Mouse (Mus musculus) midbrain, embryonic 11.5 days (tissue): ENCODE results near the gene Bet1l. TPM values are rescaled to one million over a fixed set of nuclear protein-coding genes. Genes with fewer than 3 reads are reported as not detected.
"Not testable (repeated sequence)": the region's sequence is repeated elsewhere in the genome, so short reads cannot be mapped to it uniquely, and the experiment has no call there.

Experiments used
- ATAC-seq: fragments of 200-750 bp; cut with Nextera tagmentation; 2 replicates; pipeline ENCODE4 v1.8.0; 2017; ENCODE audit warnings: moderate TSS enrichment, moderate library complexity; ENCODE audit not compliant: low FRiP score
- DNase-seq: peaks from one replicate; pipeline ENCODE4 v3.0.0; 2015; ENCODE audit warnings: low spot score; ENCODE audit errors: missing footprints
- H3K27ac ChIP-seq: fragments of 300-500 bp; sonication (generic); 2 replicates; pipeline ENCODE4 v1.5.1; 2014; ENCODE audit warnings: low read depth, low read length
- H3K27me3 ChIP-seq: fragments of 300-500 bp; sonication (generic); 2 replicates; pipeline ENCODE4 v1.6.1; 2014; ENCODE audit warnings: mild to moderate bottlenecking, low read length, moderate library complexity, mixed read lengths; ENCODE audit not compliant: control insufficient read depth, insufficient read depth
- H3K36me3 ChIP-seq: fragments of 300-500 bp; sonication (generic); 2 replicates; pipeline ENCODE4 v1.6.1; 2014; ENCODE audit warnings: mild to moderate bottlenecking, low read length, moderate library complexity, mixed read lengths; ENCODE audit not compliant: control insufficient read depth, insufficient read depth
- H3K4me1 ChIP-seq: fragments of 300-500 bp; sonication (generic); 2 replicates; pipeline ENCODE4 v1.6.1; 2014; ENCODE audit warnings: low read length; ENCODE audit not compliant: control insufficient read depth, insufficient read depth
- H3K4me2 ChIP-seq: fragments of 300-500 bp; sonication (generic); 2 replicates; pipeline ENCODE4 v1.6.1; 2014; ENCODE audit warnings: mild to moderate bottlenecking, moderate library complexity
- H3K4me3 ChIP-seq: fragments of 300-500 bp; sonication (generic); 2 replicates; pipeline ENCODE4 v1.5.1; 2014; ENCODE audit warnings: low read depth, low read length
- H3K9ac ChIP-seq: fragments of 300-500 bp; sonication (generic); 2 replicates; pipeline ENCODE4 v1.6.1; 2014; ENCODE audit warnings: low read length
- H3K9me3 ChIP-seq: fragments of 300-500 bp; sonication (generic); 2 replicates; pipeline ENCODE4 v1.6.1; 2016; ENCODE audit warnings: low read length; ENCODE audit not compliant: control insufficient read depth
- WGBS: fragments of 180-500 bp; shearing (Covaris S2); extraction: QIAGEN DNeasy Blood & Tissue Kit; methylation state at CpG from one replicate; pipeline ENCODE4 v1.1.7; 2014; 5-methylcytosine and 5-hydroxymethylcytosine counted together
- polyA plus RNA-seq: library from polyadenylated mRNA; unstranded; fragments of >200 nt; fragmentation: Nextera tagmentation; extraction: Ambion mirVana; gene quantifications from 2 replicates; pipeline ENCODE4 v1.2.1, GENCODE M21; 2014

Bet1l gene
- polyA plus RNA-seq, 1 experiment from 2014 or later: 25.3 TPM

GRCm38 (mm10) chr7:140894611-140895010 lies 37.2 kb upstream of the Bet1l start:
- H3K9me3 ChIP-seq: no peaks in the 10 kb centered on the region
- H3K27me3 ChIP-seq: no peaks in the 10 kb centered on the region
- ATAC-seq: no peak
- no peak overlapping the region for H3K27ac ChIP-seq
- H3K36me3 ChIP-seq: peaks cover 26% of the 10 kb centered on the region
- no peak overlapping the region for H3K4me3 ChIP-seq
- no peak overlapping the region for H3K9ac ChIP-seq
- 95% methylated on average over 3 of the region's 3 CpGs for WGBS
- no peaks in the 10 kb centered on the region for H3K4me1 ChIP-seq
- H3K4me2 ChIP-seq: no peak overlapping the region
- no peak for DNase-seq

GRCm38 (mm10) chr7:140894031-140894430 lies 36.7 kb upstream of the Bet1l start:
- WGBS: 93% methylated on average over 7 of the region's 7 CpGs
- Histone ChIP-seq H3K4me2 (no peak overlapping the region), H3K36me3 (peaks cover 27% of the 10 kb centered on the region), H3K4me3 (no peak overlapping the region), H3K4me1 (no peaks in the 10 kb centered on the region), H3K27me3 (no peaks in the 10 kb centered on the region), H3K9ac (no peak overlapping the region), H3K27ac (no peak overlapping the region), H3K9me3 (no peaks in the 10 kb centered on the region)
- ATAC-seq: no peak
- DNase-seq: no peak

GRCm38 (mm10) chr7:140890636-140891035 lies 33.3 kb upstream of the Bet1l start:
- H3K27ac ChIP-seq, ATAC-seq, H3K4me3 ChIP-seq, H3K27me3 ChIP-seq, H3K9ac ChIP-seq, H3K4me2 ChIP-seq, H3K4me1 ChIP-seq, DNase-seq, H3K9me3 ChIP-seq: not testable (repeated sequence)
- H3K36me3 ChIP-seq: peaks cover 29% of the 10 kb centered on the region
- 95% methylated on average over 16 of the region's 16 CpGs for WGBS

GRCm38 (mm10) chr7:140882469-140882803 lies 25.1 kb upstream of the Bet1l start:
- Histone ChIP-seq H3K4me1 (peaks cover 8% of the 10 kb centered on the region), H3K9me3 (no peaks in the 10 kb centered on the region), H3K4me2 (peak overlapping the region; percentile 85), H3K27me3 (no peaks in the 10 kb centered on the region), H3K4me3 (peak overlapping the region; percentile 52), H3K36me3 (no peaks in the 10 kb centered on the region), H3K27ac (no peak overlapping the region), H3K9ac (peak overlapping the region; percentile 49)
- WGBS: 1% methylated on average over 12 of the region's 12 CpGs
- no peak for DNase-seq
- ATAC-seq: peak; percentile 70

- Histone ChIP-seq H3K36me3 (no peaks in the 10 kb centered on the region), H3K9ac (peak within 1 kb of the TSS; percentile 49), H3K27me3 (no peaks in the 10 kb centered on the region), H3K4me3 (peak within 1 kb of the TSS; percentile 52), H3K27ac (peak within 1 kb of the TSS; percentile 75), H3K4me1 (peaks cover 8% of the 10 kb centered on the region), H3K9me3 (no peaks in the 10 kb centered on the region), H3K4me2 (peak within 1 kb of the TSS; percentile 85)
- ATAC-seq (peak; percentile 95), DNase-seq (peak; percentile 99)
- WGBS: under 1% methylated on average over 59 of the region's 59 CpGs
Measured at GRCm38 (mm10) chr7:140881696-140882468, 24.5 kb upstream of the Bet1l start, which contains the start of the genes Psmd13 and Sirt3. Gene Psmd13, plus strand, starts transcription at chr7:140881968. Gene Sirt3, minus strand, starts transcription at chr7:140882309.

GRCm38 (mm10) chr7:140880865-140881515 lies 23.6 kb upstream of the Bet1l start:
- H3K4me3 ChIP-seq: peak overlapping the region; percentile 52
- H3K27me3 ChIP-seq: no peaks in the 10 kb centered on the region
- no peak overlapping the region for H3K27ac ChIP-seq
- H3K36me3 ChIP-seq: 0 out of 2 replicates have a peak, but pooled peaks cover 2% of the 10 kb centered on the region
- H3K9me3 ChIP-seq: no peaks in the 10 kb centered on the region
- no peak for ATAC-seq
- peak overlapping the region; percentile 85 for H3K4me2 ChIP-seq
- no peak for DNase-seq
- H3K9ac ChIP-seq: peak overlapping the region; percentile 49
- WGBS: 35% methylated on average over 8 of the region's 8 CpGs
- peaks cover 8% of the 10 kb centered on the region for H3K4me1 ChIP-seq

- Histone ChIP-seq H3K4me2 (no peak overlapping the region), H3K36me3 (peaks cover 4% of the 10 kb centered on the region; the same call in 1 of the 2 replicates), H3K27ac (no peak overlapping the region), H3K4me3 (no peak overlapping the region), H3K9me3 (no peaks in the 10 kb centered on the region), H3K4me1 (peaks cover 8% of the 10 kb centered on the region), H3K9ac (no peak overlapping the region), H3K27me3 (no peaks in the 10 kb centered on the region)
- 91% methylated on average over 3 of the region's 3 CpGs for WGBS
- ATAC-seq (no peak), DNase-seq (no peak)
Measured at GRCm38 (mm10) chr7:140880419-140880818, 23.0 kb upstream of the Bet1l start.

- Histone ChIP-seq H3K36me3 (peaks cover 4% of the 10 kb centered on the region; the same call in 1 of the 2 replicates), H3K9ac (no peak overlapping the region), H3K4me2 (no peak overlapping the region), H3K27ac (no peak overlapping the region), H3K27me3 (no peaks in the 10 kb centered on the region), H3K4me1 (peaks cover 8% of the 10 kb centered on the region), H3K9me3 (no peaks in the 10 kb centered on the region), H3K4me3 (no peak overlapping the region)
- 92% methylated on average over 7 of the region's 7 CpGs for WGBS
- no peak for DNase-seq
- ATAC-seq: no peak
Measured at GRCm38 (mm10) chr7:140879355-140879754, 22.0 kb upstream of the Bet1l start.

- no peaks in the 10 kb centered on the region for H3K27me3 ChIP-seq
- peaks cover 3% of the 10 kb centered on the region; the same call in 1 of the 2 replicates for H3K4me1 ChIP-seq
- no peak overlapping the region for H3K27ac ChIP-seq
- H3K9ac ChIP-seq: no peak overlapping the region
- no peak overlapping the region for H3K4me3 ChIP-seq
- H3K9me3 ChIP-seq: no peaks in the 10 kb centered on the region
- H3K4me2 ChIP-seq: no peak overlapping the region
- DNase-seq (no peak), ATAC-seq (no peak)
- H3K36me3 ChIP-seq: peaks cover 4% of the 10 kb centered on the region; the same call in 1 of the 2 replicates
- 88% methylated on average over 6 of the region's 6 CpGs for WGBS
Measured at GRCm38 (mm10) chr7:140877364-140877763, 20.0 kb upstream of the Bet1l start.
